Mouse (Mus musculus) olfactory bulb, adult 2 months (tissue): ENCODE data around the gene Fam71e1.

ENCODE experiments used
- CTCF ChIP-seq: fragments of 200-500 bp; IDR thresholded peaks from 2 replicates; pipeline ENCODE4 v1.5.1; 2012; ENCODE audit warnings: low read depth, mild to moderate bottlenecking, low read length, moderate library complexity; ENCODE audit not compliant: insufficient read depth
- POLR2A ChIP-seq: fragments of 200-500 bp; IDR thresholded peaks from 2 replicates; pipeline ENCODE4 v1.6.1; 2012; ENCODE audit warnings: mild to moderate bottlenecking, low read depth, low read length, moderate library complexity; ENCODE audit not compliant: insufficient read depth

DNA sequence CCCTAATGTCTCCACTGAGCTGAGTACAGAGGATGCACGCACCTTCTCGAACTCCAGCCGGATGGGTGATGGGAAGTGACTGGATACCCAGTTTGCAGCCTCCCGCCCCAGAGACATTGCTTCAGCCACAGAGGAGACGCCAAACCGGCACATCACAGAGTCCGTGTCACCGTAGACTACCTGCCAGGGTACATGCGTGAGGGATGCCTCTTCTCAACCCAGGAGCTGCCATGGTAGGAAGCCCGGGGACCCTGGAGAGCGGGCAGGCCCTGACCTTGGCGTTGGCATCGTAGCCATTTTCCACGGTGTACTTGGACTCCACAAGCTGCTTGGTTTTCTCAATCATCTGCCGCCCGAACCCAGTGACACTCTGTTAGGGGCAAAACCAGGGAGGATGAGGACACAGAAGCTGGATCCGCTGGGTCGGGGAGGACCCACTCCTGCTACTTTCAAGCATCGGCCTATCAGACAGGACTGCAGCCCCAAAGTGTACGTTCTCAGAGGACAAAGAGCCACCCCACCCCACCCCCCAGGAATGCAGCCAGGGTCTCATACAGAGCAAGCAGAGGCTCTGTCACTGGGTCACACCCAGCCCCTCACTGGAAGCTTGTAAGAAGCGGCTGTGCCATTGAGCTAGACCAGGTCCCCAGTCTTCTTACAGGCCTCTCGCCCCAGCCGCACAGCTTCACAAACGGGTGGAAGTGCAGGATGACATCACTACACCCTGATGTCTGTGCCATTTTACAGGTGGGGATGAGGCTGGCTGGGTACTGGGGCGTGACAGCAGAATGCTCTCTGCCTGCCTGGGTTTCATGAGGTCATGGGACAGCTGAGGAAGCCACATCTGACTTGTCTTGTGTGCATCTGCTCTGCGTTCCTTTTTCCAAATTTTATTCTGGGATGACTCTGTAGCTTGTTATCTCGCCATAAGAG, 39.5 kb downstream of the Fam71e1 start:
- TF ChIP-seq CTCF (no peak), POLR2A (no peak)
